Comparison of ENCODE assay signal across 9 mouse cellular contexts in the genomic region with DNA sequence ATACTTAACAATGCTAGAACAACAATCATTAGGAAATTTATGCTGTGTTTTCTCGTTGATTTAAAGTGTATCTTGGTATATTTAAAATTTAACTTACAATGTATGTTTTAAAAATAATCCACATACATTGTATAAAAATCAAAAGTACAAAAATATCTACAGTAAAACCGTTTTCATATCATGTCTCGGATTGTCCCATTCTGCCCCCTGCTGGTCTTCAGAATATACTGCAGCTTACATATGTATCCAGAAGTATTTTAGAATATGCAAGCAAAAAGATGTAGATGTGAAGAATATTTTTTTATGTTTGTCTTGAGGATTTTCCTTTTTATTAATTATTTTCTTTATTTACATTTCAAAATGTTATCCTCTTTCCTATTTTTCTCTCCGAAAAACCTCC. TPM values are rescaled to one million over a fixed set of nuclear protein-coding genes. Genes with fewer than 3 reads are reported as not detected.
DNase-seq lines count a peak whose midpoint lies in the region; TF ChIP-seq lines count a peak whose summit lies in the region.
"Had no signal": no experiment of that assay in that cellular context is flagged by ENCODE, and none has a peak within 500 bp of the region (broad histone marks: within the 10 kb centered on the region; RNA-seq: fewer than 3 reads in every experiment).

No protein-coding gene starts in this region.

- no peaks in the 10 kb centered on the region for H3K27me3 ChIP-seq in thymus, adult 2 months (ENCODE audit: control insufficient read depth, insufficient read depth, low read length)
- H3K27me3 ChIP-seq in heart, embryonic 10.5 days (ENCODE audit: insufficient read depth, poor library complexity, severe bottlenecking): no peaks in the 10 kb centered on the region

- H3K27ac ChIP-seq in thymus, adult 2 months (ENCODE audit: control insufficient read depth, insufficient read depth, low read length): no peak overlapping the region
- H3K27ac ChIP-seq in heart, embryonic 10.5 days: no peak overlapping the region

- H3K9me3 ChIP-seq in heart, embryonic 10.5 days: no peaks in the 10 kb centered on the region

- WGBS in thymus, adult 2 months: 33% methylated on average over 4 of the region's 4 CpGs
- 42% methylated on average over 4 of the region's 4 CpGs for WGBS in heart, embryonic 10.5 days

- H3K36me3 ChIP-seq in thymus, adult 2 months (ENCODE audit: control insufficient read depth, insufficient read depth, low read length): no peaks in the 10 kb centered on the region; the same call in 1 of the 2 replicates
- H3K36me3 ChIP-seq in heart, embryonic 10.5 days: no peaks in the 10 kb centered on the region

- TF ChIP-seq CTCF in thymus, adult 2 months (IDR thresholded peaks at IDR 0.05; ENCODE audit: borderline replicate concordance, control insufficient read depth, extremely low read depth, insufficient read depth, low read length, poor library complexity): no peak

- DNase-seq in heart, postnatal 4 days: peak; percentile 24
- DNase-seq in heart, adult 8-10 months (ENCODE audit: low spot score): no peak
- peak; percentile 37 for DNase-seq in thymus, adult 2 months
- DNase-seq in thymus, postnatal 36 days: no peak
- DNase-seq in embryo, embryonic 11 days: peak; percentile 36
- peak; percentile 8 for DNase-seq in retina, adult 2 months (ENCODE audit: low read depth, low spot score)
- DNase-seq in urinary bladder, postnatal 14 days (ENCODE audit: low spot score): no peak
- DNase-seq in heart, embryonic 10.5 days (ENCODE audit: low spot score): no peak

- peaks cover 2% of the 10 kb centered on the region; the same call in 1 of the 2 replicates for H3K4me1 ChIP-seq in thymus, adult 2 months (replicated peaks; ENCODE audit: control insufficient read depth, insufficient read depth, low read length)
- no peaks in the 10 kb centered on the region for H3K4me1 ChIP-seq in heart, embryonic 10.5 days

- H3K4me3 ChIP-seq in thymus, adult 2 months (ENCODE audit: control insufficient read depth, insufficient read depth, low read length): no peak overlapping the region
- no peak overlapping the region for H3K4me3 ChIP-seq in heart, embryonic 10.5 days

- no peak for TF ChIP-seq POLR2A in thymus, adult 2 months (IDR thresholded peaks at IDR 0.05; ENCODE audit: control insufficient read depth, extremely low read depth, insufficient read depth, low read length, poor library complexity)

RNA-seq across cellular contexts. Expression of a gene that starts 24.4 kb away (rescaled TPM):
- under 1 TPM; 0.67 to 0.90 TPM for total RNA-seq in heart, postnatal 4 days (2021)
- total RNA-seq in heart, adult 8-10 months (2022): 1 to 10 TPM in 1 of 4 experiments, under 1 TPM in 3; 0.60 to 1.1 (median 0.71) TPM
- polyA plus RNA-seq in thymus, adult 2 months (2012; rRNA removed): 32.2 and 40.4 TPM in 2 replicates
- polyA plus RNA-seq in heart, embryonic 10.5 days (2016; fragmentation: Nextera tagmentation; extraction: Ambion mirVana): 0.46 and 0.54 TPM in 2 replicates

RNA-seq across cellular contexts. Expression of a gene that starts 24.5 kb away (rescaled TPM):
- total RNA-seq in heart, postnatal 4 days (2021): 10 to 100 TPM; 81.2 to 83.3 TPM
- 10 to 100 TPM; 75.1 to 88.7 (median 81.0) TPM for total RNA-seq in heart, adult 8-10 months (2022)
- polyA plus RNA-seq in thymus, adult 2 months (2012; rRNA removed): 20.8 and 21.6 TPM in 2 replicates
- polyA plus RNA-seq in heart, embryonic 10.5 days (2016; fragmentation: Nextera tagmentation; extraction: Ambion mirVana): 11.5 and 13.4 TPM in 2 replicates

RNA-seq across cellular contexts. Expression of a gene that starts 26.1 kb away (rescaled TPM):
- not detected for total RNA-seq in heart, postnatal 4 days (2021)
- not detected for total RNA-seq in heart, adult 8-10 months (2022)
- polyA plus RNA-seq in thymus, adult 2 months (2012; rRNA removed): 0.15 TPM in 1 of 2 replicates, not detected in the other
- polyA plus RNA-seq in heart, embryonic 10.5 days (2016; fragmentation: Nextera tagmentation; extraction: Ambion mirVana): not detected in 2 replicates
- polyA plus RNA-seq: large intestine, adult 2 months had no signal

RNA-seq across cellular contexts. Expression of a gene that starts 36.7 kb away (rescaled TPM):
- total RNA-seq in heart, postnatal 4 days (2021): not detected
- total RNA-seq in heart, adult 8-10 months (2022): not detected
- polyA plus RNA-seq in thymus, adult 2 months (2012; rRNA removed): 0.40 and 0.62 TPM in 2 replicates
- polyA plus RNA-seq in heart, embryonic 10.5 days (2016; fragmentation: Nextera tagmentation; extraction: Ambion mirVana): not detected in 2 replicates
- polyA plus RNA-seq: large intestine, adult 2 months had no signal

RNA-seq across cellular contexts. Expression of a gene that starts 55.0 kb away (rescaled TPM):
- 1 to 10 TPM; 3.1 to 3.5 TPM for total RNA-seq in heart, postnatal 4 days (2021)
- total RNA-seq in heart, adult 8-10 months (2022): 1 to 10 TPM in 1 of 4 experiments, under 1 TPM in 3; 0.52 to 1.9 (median 0.95) TPM
- 2.5 and 3.0 TPM in 2 replicates for polyA plus RNA-seq in thymus, adult 2 months (2012; rRNA removed)
- polyA plus RNA-seq in heart, embryonic 10.5 days (2016; fragmentation: Nextera tagmentation; extraction: Ambion mirVana): 0.70 and 1.1 TPM in 2 replicates

Comparison
In these comparisons a context has a peak if more than half of its experiments do, and no peak if none do; other contexts are left out.
1. DNase-seq: peak in heart, postnatal 4 days (single experiment), thymus, adult 2 months (single experiment), embryo, embryonic 11 days (single experiment) and retina, adult 2 months (single experiment); none in heart, adult 8-10 months (single experiment), thymus, postnatal 36 days (0 of 2), urinary bladder, postnatal 14 days (single experiment) and heart, embryonic 10.5 days (single experiment).